Mouse (Mus musculus) yolk sac, embryonic 10.5 days (tissue): ENCODE data around the gene Thy1.
A peak's percentile ranks its signal among the peaks of the same experiment; 100 is the strongest.

Experiments
- DNase-seq: peaks from one replicate; pipeline ENCODE4 v3.0.0-alpha.2; 2017; ENCODE audit warnings: low spot score

Thy1 gene

DNA sequence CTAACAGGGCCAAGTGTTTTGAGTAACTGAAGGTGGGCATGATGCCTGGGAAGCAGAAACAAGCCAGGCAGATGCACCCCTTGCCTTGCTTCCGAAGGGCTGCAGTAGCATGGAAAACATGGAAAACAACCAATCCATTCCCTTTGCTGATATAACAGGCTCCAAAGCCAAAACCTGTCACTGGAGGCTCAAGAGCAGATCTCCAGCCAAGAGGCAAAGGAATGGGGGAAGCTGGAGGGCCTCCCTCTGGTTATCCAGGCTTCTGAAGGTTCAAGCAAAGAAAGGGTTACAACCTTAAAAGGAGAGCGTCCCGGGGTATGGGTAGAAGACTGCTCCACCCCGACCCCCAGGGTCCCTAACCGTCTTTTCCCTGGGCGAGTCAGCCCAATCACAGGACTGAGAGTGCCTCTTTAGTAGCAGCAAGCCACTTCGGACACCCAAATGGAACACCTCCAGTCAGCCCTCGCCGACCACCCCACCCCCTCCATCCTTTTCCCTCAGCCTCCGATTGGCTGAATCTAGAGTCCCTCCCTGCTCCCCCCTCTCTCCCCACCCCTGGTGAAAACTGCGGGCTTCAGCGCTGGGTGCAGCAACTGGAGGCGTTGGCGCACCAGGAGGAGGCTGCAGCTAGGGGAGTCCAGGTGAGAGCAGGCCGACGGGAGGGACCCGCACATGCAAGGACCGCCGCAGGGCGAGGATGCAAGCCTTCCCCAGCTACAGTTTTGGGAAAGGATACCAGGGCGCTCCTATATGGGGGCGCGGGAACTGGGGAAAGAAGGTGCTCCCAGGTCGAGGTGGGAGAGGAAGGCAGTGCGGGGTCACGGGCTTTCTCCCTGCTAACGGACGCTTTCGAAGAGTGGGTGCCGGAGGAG lies at the start of gene Thy1:
TSS of gene Thy1 (plus strand) at position 549 of the 872 bp plus-strand sequence.
- DNase-seq: peak; percentile 3

- DNase-seq: no peak
Measured at GRCm38 (mm10) chr9:43997681-43998080, 45.5 kb upstream of the Thy1 start.

GRCm38 (mm10) chr9:43998851-43999250 lies 44.3 kb upstream of the Thy1 start:
- DNase-seq: no peak

DNA sequence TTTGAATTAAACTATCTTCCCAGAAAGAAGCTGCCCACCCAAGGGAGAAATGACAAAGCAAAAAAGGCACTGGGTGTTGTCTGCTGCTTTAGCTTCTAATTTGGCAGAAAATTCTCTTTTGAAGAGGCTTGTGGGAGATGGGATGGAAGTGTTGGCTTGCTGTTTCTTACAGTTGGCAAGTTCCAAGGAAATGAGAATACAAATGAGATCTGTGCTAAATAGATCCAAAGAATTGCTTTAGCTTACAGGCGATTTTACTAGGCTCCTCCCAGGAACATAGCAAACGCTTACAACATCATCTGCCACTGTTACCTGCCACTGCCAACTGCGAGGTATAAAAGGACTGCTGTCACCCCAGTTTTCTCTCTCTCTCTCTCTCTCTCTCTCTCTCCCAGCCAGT lies 38.8 kb upstream of the Thy1 start:
- no peak for DNase-seq

DNA sequence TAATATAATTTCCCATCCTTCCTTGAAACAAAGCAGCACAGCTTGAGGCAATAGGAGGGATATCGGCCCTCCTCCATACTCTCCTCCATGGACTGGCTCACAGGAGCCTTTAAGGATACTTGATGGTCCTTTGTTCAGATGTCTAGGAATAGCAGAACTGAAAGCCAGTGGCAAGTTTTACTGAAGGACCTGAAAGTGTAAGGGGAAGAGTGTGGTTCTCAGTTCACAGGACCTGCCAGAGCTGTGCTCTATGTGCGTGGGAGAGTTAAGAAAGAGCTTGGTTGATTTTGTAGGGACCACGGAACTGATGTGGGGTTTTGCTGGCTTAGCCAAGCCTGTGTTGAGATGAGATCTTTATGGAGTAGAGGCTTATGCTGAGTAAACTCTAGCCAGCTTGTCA lies 37.9 kb upstream of the Thy1 start:
- DNase-seq: no peak

- DNase-seq: no peak
Measured at GRCm38 (mm10) chr9:44007323-44007722, 35.9 kb upstream of the Thy1 start.

DNA sequence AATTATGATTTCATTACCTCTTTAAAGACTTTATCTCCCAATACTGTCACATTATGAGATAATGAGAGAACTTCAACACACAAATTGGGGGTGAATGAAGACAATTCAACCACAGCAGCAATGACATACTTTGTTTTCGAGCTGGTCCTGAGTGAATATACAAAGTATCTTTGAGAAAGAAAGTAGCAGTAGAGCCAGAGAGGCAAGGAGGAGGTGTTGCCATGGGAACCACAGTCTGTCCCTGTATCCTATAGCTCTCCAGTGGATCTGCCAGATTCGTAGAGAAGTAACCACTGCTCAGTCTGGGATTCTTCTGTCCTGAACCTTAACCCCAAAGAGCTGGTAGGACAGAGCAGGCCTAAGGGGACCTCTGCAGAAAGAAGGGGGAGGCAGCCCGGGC lies 35.2 kb upstream of the Thy1 start:
- DNase-seq: no peak

GRCm38 (mm10) chr9:44010900-44011299 lies 32.3 kb upstream of the Thy1 start:
- no peak for DNase-seq

GRCm38 (mm10) chr9:44011668-44012067 lies 31.5 kb upstream of the Thy1 start:
- no peak for DNase-seq

DNA sequence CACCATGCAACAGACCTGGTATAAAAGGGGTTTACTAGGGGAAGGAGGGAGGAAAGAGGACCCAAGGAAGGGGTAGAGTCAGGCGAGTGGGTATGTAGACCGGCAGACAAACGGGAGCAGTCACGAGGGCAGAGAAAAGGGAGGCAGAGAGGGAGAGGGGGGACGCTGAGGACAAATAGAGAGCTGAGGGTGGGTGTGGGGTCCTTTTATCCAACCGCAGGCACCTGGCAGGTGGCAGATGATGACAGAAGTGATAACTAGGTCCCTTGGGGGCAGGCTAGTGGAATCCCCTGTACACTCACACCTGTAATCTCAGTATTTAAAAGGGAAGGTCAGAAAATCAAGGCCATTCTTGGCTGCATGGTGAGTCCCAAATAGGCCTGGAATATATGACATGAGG lies 31.0 kb upstream of the Thy1 start:
- DNase-seq: no peak

- no peak for DNase-seq
Measured at GRCm38 (mm10) chr9:44012761-44013301, 30.4 kb upstream of the Thy1 start.

DNA sequence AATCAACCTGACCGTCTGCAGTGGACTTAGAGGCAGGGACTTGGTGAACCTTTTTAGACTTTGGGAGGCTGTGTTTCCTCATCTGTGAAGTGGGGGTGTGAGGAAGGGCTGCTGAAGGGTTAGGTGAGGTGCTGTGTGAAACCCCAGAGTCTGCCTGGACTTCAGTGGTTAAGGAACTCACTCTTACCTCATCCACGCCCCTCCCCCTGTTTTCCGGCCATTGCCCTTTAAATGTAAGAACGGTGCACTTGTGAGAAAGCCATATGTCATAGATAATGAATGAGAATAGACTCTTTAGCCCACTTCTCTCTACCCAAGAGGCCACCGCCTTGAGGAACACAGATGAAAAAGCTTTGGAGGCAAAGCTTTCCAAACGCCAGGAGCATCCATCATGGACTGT lies 29.4 kb upstream of the Thy1 start:
- no peak for DNase-seq

- DNase-seq: no peak
Measured at GRCm38 (mm10) chr9:44016304-44016703, 26.9 kb upstream of the Thy1 start.

DNA sequence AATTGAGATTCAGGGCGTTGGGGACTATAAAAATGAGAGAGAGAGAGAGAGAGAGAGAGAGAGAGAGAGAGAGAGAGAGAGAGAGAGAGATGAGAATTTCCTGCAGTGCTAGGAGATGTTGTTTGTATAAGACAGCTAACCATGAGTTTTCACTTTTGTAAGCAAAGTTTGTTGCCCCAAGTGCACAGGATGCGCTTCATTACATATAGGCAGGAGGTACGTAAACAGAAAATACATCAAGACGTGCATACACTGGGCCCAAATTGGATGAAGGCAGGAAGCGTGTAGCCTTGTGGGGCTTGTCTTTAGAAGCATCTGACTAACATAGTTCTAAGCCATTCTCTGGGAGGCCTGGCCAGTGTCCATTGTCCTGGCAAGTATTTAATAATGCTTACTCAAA lies 25.3 kb upstream of the Thy1 start:
- DNase-seq: no peak

DNA sequence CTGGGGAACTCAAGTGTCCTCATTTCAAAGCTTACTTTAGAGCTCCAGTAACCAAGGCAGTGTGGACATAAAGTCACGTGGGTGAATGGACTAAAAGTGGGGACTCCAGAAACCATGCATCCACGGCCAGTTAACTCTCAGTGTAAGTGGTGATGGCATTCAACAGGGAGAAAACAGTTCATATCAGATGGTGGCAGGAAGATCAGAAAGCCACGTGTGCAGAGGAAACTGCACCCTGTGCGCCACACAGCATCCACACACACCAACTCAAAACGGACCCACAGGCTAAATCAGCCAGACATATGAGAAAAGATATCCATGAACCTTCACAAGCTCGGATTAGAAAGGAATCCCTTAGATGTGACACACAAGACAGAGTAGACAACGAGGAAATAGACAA lies 23.2 kb upstream of the Thy1 start:
- DNase-seq: no peak

DNA sequence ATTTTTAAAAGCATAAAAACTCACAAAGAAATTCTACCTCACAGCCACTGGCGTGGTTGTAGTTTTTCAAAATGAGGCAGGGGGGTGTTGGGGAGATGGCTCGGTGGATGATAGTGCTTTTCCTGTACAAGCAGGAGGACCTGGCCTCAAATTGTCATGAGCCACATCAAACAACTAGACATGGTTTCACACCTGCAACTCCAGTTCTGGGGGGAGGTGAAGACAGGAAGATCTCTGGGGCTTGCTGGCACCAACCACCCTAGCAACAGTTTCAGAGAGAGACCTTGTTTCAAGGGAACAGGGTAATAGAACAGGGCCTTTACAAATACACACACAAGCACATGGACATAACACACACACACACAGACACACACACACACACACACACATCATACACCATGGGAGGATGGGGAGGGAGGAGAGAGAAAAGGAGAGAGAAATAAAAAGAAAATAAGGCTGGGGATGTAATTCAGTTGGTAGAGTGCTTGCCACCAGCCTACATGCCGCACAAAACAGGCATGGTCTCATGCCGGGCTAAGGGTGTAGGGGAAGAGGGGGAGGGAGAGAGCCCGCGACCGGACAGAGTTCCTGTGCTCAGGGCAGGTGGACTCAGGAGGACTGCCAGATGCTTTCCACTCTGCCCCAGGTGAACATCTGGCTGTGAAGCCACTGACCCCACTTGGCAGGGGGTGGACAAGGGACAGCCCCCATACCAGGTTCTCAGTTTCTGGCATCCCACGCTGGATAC lies 20.9 kb upstream of the Thy1 start:
- DNase-seq: no peak

- no peak for DNase-seq
Measured at GRCm38 (mm10) chr9:44024096-44024495, 19.1 kb upstream of the Thy1 start.

DNA sequence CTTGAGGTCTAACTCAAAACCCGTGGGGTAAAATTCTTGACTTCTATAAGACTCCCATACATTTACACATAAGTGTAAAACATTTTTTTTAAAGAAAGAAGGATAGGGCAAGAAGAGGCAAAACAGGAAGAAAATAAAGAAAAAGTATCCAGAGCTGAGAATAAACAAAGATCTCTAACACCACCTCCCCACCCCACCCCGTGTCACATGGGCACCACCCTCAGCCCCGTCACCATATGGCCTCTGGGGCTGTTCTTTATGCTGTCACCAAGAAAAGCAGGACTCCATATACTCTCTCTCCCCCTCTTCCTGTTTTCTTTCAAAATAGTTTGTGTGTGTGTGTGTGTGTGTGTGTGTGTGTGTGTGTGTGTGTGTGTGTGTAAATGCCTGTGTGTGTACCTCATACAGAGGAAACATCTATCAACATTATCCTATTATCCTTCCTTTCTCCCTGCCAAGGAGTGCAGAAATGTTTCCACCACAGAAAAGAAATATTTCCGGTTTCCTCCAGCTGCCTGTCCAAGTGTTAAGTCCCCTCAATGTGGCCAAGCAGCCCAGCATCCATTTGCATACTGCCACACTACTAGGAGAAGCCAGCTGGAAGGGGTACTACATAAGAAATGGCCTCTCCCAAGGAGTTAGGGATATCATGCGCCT lies 13.5 kb upstream of the Thy1 start:
- no peak for DNase-seq

DNA sequence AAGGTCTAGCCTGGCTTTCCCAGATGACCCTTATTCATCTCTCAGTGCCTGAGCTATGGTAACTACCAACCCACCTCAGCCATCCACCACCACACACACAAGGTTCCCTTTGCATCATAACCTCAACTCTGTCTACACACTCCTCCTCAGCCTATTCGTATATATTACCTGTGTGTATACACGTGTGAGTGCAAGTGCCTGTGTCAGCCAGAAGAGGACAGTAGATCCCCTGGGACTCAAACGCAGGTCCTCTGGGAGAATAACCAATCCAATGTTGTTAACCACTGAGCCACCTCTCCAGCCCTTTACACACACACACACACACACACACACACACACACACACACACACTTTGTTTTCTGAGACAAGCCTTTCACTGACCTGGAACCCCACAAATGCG lies 12.5 kb upstream of the Thy1 start:
- DNase-seq: no peak

GRCm38 (mm10) chr9:44031079-44031478 lies 12.1 kb upstream of the Thy1 start:
- DNase-seq: no peak

DNA sequence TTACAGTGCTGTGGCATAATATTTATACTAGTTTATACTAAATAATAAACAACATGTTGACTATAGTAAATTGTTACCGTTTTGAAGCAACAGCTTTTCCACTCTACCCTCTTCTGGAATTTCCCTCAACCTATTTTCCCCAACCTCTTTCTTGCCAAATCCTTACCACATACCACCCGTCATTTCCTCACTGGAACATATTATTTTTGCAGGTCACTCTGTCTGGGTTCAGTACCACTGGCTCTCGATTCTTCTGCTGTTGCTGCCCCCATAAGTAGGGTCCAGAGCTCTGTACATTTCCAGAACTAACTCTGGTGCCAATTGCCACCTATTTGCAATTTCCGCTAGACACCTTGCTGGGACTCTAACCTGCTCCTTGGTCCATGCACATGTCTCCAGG lies 11.2 kb upstream of the Thy1 start:
- no peak for DNase-seq

GRCm38 (mm10) chr9:44033317-44033716 lies 9.9 kb upstream of the Thy1 start:
- no peak for DNase-seq
